Mouse (Mus musculus): ENCODE data around the gene Satb2.

DNA sequence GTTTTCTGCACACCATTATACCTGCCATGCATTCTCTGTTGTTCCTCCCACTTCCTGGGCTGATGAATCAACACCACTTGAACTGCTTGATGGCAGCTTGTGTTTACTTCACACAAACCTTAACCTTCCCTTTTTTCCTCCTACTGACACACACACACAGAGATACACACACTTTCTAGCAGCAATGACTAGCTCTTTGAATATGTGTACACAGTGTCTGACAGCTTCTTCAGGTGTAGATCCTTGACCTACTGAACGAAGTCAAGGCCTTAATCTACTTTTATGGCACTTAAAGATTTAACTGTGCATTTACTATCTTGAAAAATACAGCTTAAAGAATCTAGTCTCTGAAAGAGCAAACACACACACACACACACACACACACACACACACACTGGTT lies 89.5 kb downstream of the Satb2 start:
- TF ChIP-seq CTCF (IDR thresholded peaks at IDR 0.05; ENCODE audit: low read depth) (no peak), EP300 (IDR thresholded peaks at IDR 0.05; ENCODE audit: low read depth) (no peak)

All from heart, postnatal 0 days (tissue).